Mouse (Mus musculus) bone marrow macrophage, adult 2 months (primary cell): ENCODE results near the gene Tmem59. TPM values are rescaled to one million over a fixed set of nuclear protein-coding genes. Genes with fewer than 3 reads are reported as not detected.
A peak's percentile ranks its signal among the peaks of the same experiment; 100 is the strongest.

Experiments
- H3K27ac ChIP-seq: 2 replicates; pipeline ENCODE4 v1.5.1; 2012; ENCODE audit warnings: low read depth, low read length; ENCODE audit not compliant: insufficient read depth
- H3K4me1 ChIP-seq: 2 replicates; pipeline ENCODE4 v1.6.1; 2012; ENCODE audit warnings: low read length; ENCODE audit not compliant: control insufficient read depth, insufficient read depth
- H3K4me3 ChIP-seq: 2 replicates; pipeline ENCODE4 v1.5.1; 2012; ENCODE audit warnings: mild to moderate bottlenecking, low read length, moderate library complexity; ENCODE audit not compliant: insufficient read depth
- CTCF ChIP-seq: IDR thresholded peaks from 2 replicates; pipeline ENCODE4 v1.5.1; 2012; ENCODE audit warnings: low read depth, mild to moderate bottlenecking, low read length, moderate library complexity
- POLR2A ChIP-seq: IDR thresholded peaks from 2 replicates; pipeline ENCODE4 v1.6.1; 2012; ENCODE audit warnings: mild to moderate bottlenecking, low read depth, low read length, borderline replicate concordance
- polyA plus RNA-seq: library from polyadenylated mRNA; stranded (reverse); fragments of >200 nt; gene quantifications from 2 replicates; pipeline ENCODE4 v1.2.4, GENCODE M21; 2012; ENCODE audit not compliant: missing spikeins, insufficient read depth, insufficient read length

Gene Tmem59
- polyA plus RNA-seq, 1 experiment: 296 TPM

- no peak overlapping the region for H3K27ac ChIP-seq
- H3K4me1 ChIP-seq: peaks cover 8% of the 10 kb centered on the region
- no peak overlapping the region for H3K4me3 ChIP-seq
- TF ChIP-seq CTCF: no peak
- TF ChIP-seq POLR2A: no peak
Measured at GRCm38 (mm10) chr4:107248061-107248460, 69.9 kb downstream of the Tmem59 start.

GRCm38 (mm10) chr4:107249471-107249870 is 71.3 kb downstream of the Tmem59 start:
- TF ChIP-seq CTCF (no peak), POLR2A (no peak)
- Histone ChIP-seq H3K27ac (no peak overlapping the region), H3K4me1 (peaks cover 12% of the 10 kb centered on the region), H3K4me3 (no peak overlapping the region)

- TF ChIP-seq POLR2A: no peak
- 0 out of 2 replicates have a peak, but pooled peaks have one; percentile 19 for TF ChIP-seq CTCF
- no peak overlapping the region for H3K27ac ChIP-seq
- H3K4me3 ChIP-seq: no peak overlapping the region
- H3K4me1 ChIP-seq: peaks cover 11% of the 10 kb centered on the region
Measured at GRCm38 (mm10) chr4:107250494-107250893, 72.3 kb downstream of the Tmem59 start.

Other genes with a start within 250 kb of the Tmem59 start
- gene Mrpl37, start 111.5 kb upstream of the Tmem59 start, polyA plus RNA-seq: 41.4 and 58.9 TPM in 2 replicates
- gene Cyb5rl, start 111.4 kb upstream of the Tmem59 start, polyA plus RNA-seq: 5.7 and 7.0 TPM in 2 replicates
- gene Cdcp2, start 81.5 kb upstream of the Tmem59 start, polyA plus RNA-seq: not detected in 2 replicates
- gene Tceanc2, start 717 bp downstream of the Tmem59 start, polyA plus RNA-seq: 27.9 and 34.4 TPM in 2 replicates
- gene Ldlrad1, start 30.8 kb downstream of the Tmem59 start, polyA plus RNA-seq: not detected in 2 replicates
- gene Lrrc42, start 75.1 kb downstream of the Tmem59 start, polyA plus RNA-seq: 16.1 and 16.8 TPM in 2 replicates
- 21.1 and 27.3 TPM in 2 replicates for gene Hspb11, start 75.2 kb downstream of the Tmem59 start, polyA plus RNA-seq
- not detected in 2 replicates for gene Dio1, start 128.8 kb downstream of the Tmem59 start, polyA plus RNA-seq
- 44.1 and 57.6 TPM in 2 replicates for gene Yipf1, start 136.0 kb downstream of the Tmem59 start, polyA plus RNA-seq
- gene Ndc1, start 189.4 kb downstream of the Tmem59 start, polyA plus RNA-seq: 14.1 and 19.2 TPM in 2 replicates